Mouse (Mus musculus): ENCODE measurements around the gene Msrb1. TPM values are rescaled to one million over a fixed set of nuclear protein-coding genes. Genes with fewer than 3 reads are reported as not detected.

Msrb1 gene
- polyA plus RNA-seq, 1 experiment from 2014 or later: 48.6 TPM

DNA sequence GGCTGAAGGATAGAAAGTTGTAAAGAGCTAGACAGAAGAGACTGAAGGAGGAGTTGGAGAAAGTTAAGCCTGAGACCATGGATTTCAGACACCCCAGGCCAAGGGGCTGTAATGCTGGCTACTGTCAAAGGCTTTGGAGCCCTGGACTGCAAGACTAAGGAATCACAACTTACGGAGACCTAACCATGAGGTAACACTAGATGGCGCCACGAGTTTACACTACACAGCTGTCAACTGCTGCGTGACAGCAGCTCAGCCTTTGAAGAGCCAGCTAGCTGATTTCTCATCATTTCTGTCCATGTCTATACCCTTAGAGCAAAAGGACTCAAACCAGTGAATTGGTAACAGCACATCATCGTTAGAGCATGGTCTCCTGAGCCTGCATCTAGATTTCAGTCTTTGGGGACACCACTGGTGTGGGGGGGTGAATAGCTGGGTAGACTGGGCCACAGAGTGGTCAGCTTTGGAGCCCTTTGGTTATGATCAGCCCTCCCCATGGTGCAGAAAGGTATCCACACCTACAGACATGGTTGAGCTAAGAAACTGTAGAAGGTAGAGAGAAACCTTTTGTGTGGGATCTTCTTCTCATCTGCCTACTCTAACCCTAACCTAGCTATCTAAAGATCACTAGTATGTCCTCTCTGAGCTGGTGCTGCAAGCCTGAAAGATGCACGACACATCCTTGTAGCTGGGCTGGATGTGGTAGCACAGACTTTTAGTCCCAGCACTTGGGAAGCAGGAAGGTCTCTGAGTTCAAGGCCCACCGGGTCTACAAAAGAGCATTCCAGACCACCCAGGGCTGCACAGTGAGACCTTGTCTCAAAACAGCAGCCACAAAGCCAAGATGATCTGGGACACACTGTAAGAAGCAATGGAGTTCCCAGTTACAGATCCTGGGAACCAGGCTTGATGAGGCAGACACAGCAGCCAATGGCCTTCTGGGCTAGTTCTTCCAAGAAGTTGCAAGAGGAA lies 9.4 kb downstream of the Msrb1 start:
- Histone ChIP-seq H3K4me3 (replicated peaks; ENCODE audit: low read depth, low read length) (no peak overlapping the region), H3K9me3 (replicated peaks; ENCODE audit: low read length) (no peaks in the 10 kb centered on the region), H3K27ac (no peak overlapping the region), H3K4me2 (ENCODE audit: low read length) (no peak overlapping the region), H3K9ac (ENCODE audit: low read depth, low read length) (no peak overlapping the region), H3K27me3 (ENCODE audit: insufficient read depth, low read length) (no peaks in the 10 kb centered on the region; the same call in 1 of the 2 replicates), H3K4me1 (replicated peaks; ENCODE audit: insufficient read depth, low read length) (no peaks in the 10 kb centered on the region), H3K36me3 (ENCODE audit: insufficient read depth, low read length) (no peaks in the 10 kb centered on the region)
- peak; percentile 99 for TF ChIP-seq CTCF (IDR thresholded peaks at IDR 0.05; ENCODE audit: low read depth)
- 23% methylated on average over 7 of the region's 7 CpGs for WGBS
- ATAC-seq (replicated peaks; ENCODE audit: low FRiP score, low read depth) (peak; percentile 67), DNase-seq (ENCODE audit: low spot score) (peak; percentile 95)

DNA sequence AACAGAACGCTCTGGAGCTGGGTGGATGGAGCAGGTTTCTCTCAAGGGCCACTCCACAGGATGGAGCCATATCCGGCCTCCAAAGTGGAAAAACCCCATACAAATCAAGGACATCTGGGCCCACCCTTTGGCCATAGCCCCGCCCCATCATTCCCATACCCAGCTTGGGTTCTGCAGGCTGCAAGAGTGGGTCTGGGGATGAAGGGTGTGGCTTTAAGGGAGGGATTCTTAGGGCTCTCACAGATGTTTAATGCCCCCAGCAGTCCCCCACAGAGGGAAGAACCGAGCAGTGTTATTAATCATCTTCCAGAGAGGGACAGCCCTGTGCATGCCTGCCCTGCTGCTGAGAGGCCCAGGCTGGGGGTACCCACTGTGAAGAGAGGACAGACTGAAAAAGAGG lies 10.5 kb downstream of the Msrb1 start:
- Histone ChIP-seq H3K4me3 (replicated peaks; ENCODE audit: low read depth, low read length) (no peak overlapping the region), H3K36me3 (ENCODE audit: insufficient read depth, low read length) (no peaks in the 10 kb centered on the region), H3K4me1 (replicated peaks; ENCODE audit: insufficient read depth, low read length) (no peaks in the 10 kb centered on the region), H3K9ac (ENCODE audit: low read depth, low read length) (no peak overlapping the region), H3K27ac (no peak overlapping the region), H3K9me3 (replicated peaks; ENCODE audit: low read length) (no peaks in the 10 kb centered on the region), H3K4me2 (ENCODE audit: low read length) (no peak overlapping the region), H3K27me3 (ENCODE audit: insufficient read depth, low read length) (no peaks in the 10 kb centered on the region; the same call in 1 of the 2 replicates)
- 30% methylated on average over 4 of the region's 4 CpGs for WGBS
- ATAC-seq (replicated peaks; ENCODE audit: low FRiP score, low read depth) (0 out of 2 replicates have a peak, but pooled peaks have one; percentile 25), DNase-seq (ENCODE audit: low spot score) (no peak)
- no peak for TF ChIP-seq CTCF (IDR thresholded peaks at IDR 0.05; ENCODE audit: low read depth)

DNA sequence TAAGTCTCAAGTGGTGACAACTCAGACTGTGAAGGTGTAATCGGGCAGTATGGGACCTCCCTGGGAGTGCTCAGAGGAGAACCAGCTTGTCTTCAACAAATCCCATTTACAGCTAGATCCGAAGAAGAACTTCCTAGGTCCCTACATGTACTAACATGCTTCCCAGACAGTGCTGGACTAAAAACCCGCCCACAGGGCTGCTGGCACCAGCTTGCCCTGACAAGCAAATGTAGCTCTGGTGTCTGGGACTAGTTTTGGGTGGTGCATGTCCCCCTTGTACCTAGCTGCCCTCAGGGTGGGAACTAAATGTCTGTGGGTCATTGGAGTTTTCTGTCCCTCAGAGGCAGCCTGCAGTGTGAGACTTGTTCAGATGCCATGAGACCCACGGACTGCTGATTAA lies 15.1 kb downstream of the Msrb1 start:
- Histone ChIP-seq H3K27me3 (ENCODE audit: insufficient read depth, low read length) (peaks cover 6% of the 10 kb centered on the region; the same call in 1 of the 2 replicates), H3K9me3 (replicated peaks; ENCODE audit: low read length) (no peaks in the 10 kb centered on the region), H3K4me2 (ENCODE audit: low read length) (no peak overlapping the region), H3K4me3 (replicated peaks; ENCODE audit: low read depth, low read length) (no peak overlapping the region), H3K9ac (ENCODE audit: low read depth, low read length) (no peak overlapping the region), H3K36me3 (ENCODE audit: insufficient read depth, low read length) (no peaks in the 10 kb centered on the region), H3K4me1 (replicated peaks; ENCODE audit: insufficient read depth, low read length) (0 out of 2 replicates have a peak, but pooled peaks cover 10% of the 10 kb centered on the region), H3K27ac (no peak overlapping the region)
- ATAC-seq (replicated peaks; ENCODE audit: low FRiP score, low read depth): no peak
- 26% methylated on average over 4 of the region's 4 CpGs for WGBS
- no peak for TF ChIP-seq CTCF (IDR thresholded peaks at IDR 0.05; ENCODE audit: low read depth)
- DNase-seq (ENCODE audit: low spot score): no peak

DNA sequence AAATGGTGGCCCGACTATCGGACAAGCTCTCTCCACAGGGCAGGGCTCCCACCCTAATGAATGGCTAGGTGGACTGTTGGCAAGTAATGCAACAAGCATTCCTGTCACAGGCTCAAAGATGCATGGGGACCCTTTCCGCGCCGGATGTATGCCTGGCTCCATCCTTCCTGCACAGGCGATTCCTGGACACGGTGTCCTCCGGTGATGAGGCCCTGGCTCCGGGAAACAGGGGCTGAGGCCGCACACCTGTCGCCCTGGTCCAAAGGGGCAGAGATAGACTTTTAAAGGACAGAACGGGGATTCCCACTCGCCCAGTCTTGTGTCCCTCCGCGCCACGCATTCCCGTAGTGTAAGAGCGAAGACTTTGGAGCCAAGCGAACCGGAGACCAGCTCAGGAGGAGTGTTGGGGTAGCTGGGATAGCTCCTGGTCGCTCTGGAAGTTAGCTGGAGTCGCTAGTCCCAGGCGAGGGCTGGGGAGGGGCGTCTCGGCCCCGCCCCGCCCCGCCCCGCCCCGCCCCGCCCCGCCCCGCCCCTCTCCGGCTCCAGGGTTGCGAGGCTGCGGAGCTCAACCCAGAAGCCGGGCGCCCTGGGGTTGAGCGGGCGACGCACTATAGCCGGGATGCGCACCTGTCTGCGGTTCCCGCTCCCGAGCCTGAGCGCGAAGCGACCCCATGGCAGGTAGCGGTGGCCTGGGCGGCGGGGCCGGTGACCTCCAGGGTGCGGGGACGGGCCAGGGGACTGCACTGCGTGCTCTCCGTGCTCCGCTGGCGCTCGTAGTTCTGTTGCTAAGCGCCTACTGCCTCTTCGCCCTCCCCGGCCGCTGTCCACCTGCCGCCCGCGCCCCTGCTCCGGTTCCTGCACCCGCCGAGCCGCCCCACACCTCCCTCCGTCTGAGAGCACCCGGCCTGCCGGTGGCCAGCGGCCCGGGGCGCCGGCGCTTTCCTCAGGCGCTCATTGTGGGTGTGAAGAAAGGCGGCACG lies 16.3 kb downstream of the Msrb1 start, which contains the start of gene Hs3st6:
Gene Hs3st6 (plus strand): TSS at position 574 of the 980 bp plus-strand sequence.
- DNase-seq (ENCODE audit: low spot score) (peak; percentile 69), ATAC-seq (replicated peaks; ENCODE audit: low FRiP score, low read depth) (peak; percentile 83)
- TF ChIP-seq CTCF (IDR thresholded peaks at IDR 0.05; ENCODE audit: low read depth): no peak
- Histone ChIP-seq H3K4me3 (replicated peaks; ENCODE audit: low read depth, low read length) (peak within 1 kb of the TSS; percentile 48), H3K27ac (0 out of 2 replicates have a peak within 1 kb of the TSS, but pooled peaks have one; percentile 42), H3K9ac (ENCODE audit: low read depth, low read length) (peak within 1 kb of the TSS; percentile 56), H3K4me1 (replicated peaks; ENCODE audit: insufficient read depth, low read length) (0 out of 2 replicates have a peak, but pooled peaks cover 10% of the 10 kb centered on the region), H3K4me2 (ENCODE audit: low read length) (peak within 1 kb of the TSS; percentile 92), H3K9me3 (replicated peaks; ENCODE audit: low read length) (no peaks in the 10 kb centered on the region), H3K27me3 (ENCODE audit: insufficient read depth, low read length) (peaks cover 6% of the 10 kb centered on the region; the same call in 1 of the 2 replicates), H3K36me3 (ENCODE audit: insufficient read depth, low read length) (no peaks in the 10 kb centered on the region)
- under 1% methylated on average over 56 of the region's 82 CpGs for WGBS

DNA sequence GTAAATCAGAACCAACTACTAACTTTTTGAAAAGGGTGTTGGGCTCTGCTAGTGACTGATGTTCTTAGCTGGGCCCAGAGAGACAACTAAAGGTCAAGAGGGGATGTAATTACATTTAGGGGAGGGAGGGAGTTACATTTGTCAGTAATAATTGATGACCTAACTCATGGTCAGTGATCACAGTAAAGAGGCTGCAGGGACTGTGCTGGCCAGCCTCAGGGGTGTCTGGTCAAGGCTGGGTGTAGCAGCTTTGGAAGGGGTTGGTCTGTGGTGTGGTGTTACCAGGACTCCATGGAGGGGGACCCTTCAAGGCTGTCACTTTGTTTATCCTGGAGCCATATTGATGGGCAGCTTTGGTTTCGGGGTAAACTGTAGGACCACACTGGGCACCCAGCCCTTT lies 21.0 kb downstream of the Msrb1 start:
- ATAC-seq (replicated peaks; ENCODE audit: low FRiP score, low read depth) (0 out of 2 replicates have a peak, but pooled peaks have one; percentile 24), DNase-seq (ENCODE audit: low spot score) (peak; percentile 61)
- Histone ChIP-seq H3K9ac (ENCODE audit: low read depth, low read length) (no peak overlapping the region), H3K36me3 (ENCODE audit: insufficient read depth, low read length) (no peaks in the 10 kb centered on the region), H3K4me3 (replicated peaks; ENCODE audit: low read depth, low read length) (no peak overlapping the region), H3K4me2 (ENCODE audit: low read length) (no peak overlapping the region), H3K27me3 (ENCODE audit: insufficient read depth, low read length) (0 out of 2 replicates have a peak, but pooled peaks cover 6% of the 10 kb centered on the region), H3K27ac (no peak overlapping the region), H3K9me3 (replicated peaks; ENCODE audit: low read length) (no peaks in the 10 kb centered on the region), H3K4me1 (replicated peaks; ENCODE audit: insufficient read depth, low read length) (peaks cover 11% of the 10 kb centered on the region; the same call in 1 of the 2 replicates)
- WGBS: 76% methylated on average over 1 of the region's 1 CpGs
- no peak for TF ChIP-seq CTCF (IDR thresholded peaks at IDR 0.05; ENCODE audit: low read depth)

All from kidney, postnatal 0 days (tissue).